8 mouse cellular contexts compared by ENCODE assay signal in the genomic region with DNA sequence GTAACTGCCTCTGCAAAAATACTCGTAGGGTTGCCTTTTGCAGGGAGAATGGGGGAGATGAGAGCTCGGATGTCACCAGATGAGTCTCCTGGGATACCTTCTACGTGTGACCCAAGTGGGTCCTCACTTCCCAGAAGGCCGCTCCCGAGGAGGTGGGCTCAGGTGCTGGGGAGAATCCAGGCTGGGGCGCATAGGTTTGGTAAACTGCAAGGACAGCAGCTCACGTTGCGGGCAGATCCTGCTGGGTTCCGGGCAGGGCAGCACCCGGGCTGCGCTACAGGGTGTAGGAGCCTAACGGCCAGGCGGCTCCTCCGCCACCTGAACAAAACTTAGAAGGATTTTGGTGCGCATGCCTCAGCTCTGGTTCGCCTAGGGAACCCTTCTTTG. TPM values are rescaled to one million over a fixed set of nuclear protein-coding genes. Genes with fewer than 3 reads are reported as not detected.
DNase-seq lines count a peak whose midpoint lies in the region; ATAC-seq and TF ChIP-seq lines count a peak whose summit lies in the region.

No protein-coding gene starts in this region.

- H3K4me1 ChIP-seq in kidney, embryonic 15.5 days, result peaks cover 30% of the 10 kb centered on the region
- H3K4me1 ChIP-seq in bone marrow macrophage, adult 2 months (ENCODE audit: control insufficient read depth, insufficient read depth, low read length), result peaks cover 16% of the 10 kb centered on the region
- peaks cover 6% of the 10 kb centered on the region for H3K4me1 ChIP-seq in forebrain, embryonic 12.5 days
- H3K4me1 ChIP-seq in neural tube, embryonic 15.5 days, result peaks cover 18% of the 10 kb centered on the region

- H3K27me3 ChIP-seq in kidney, embryonic 15.5 days, result peaks cover 20% of the 10 kb centered on the region
- H3K27me3 ChIP-seq in forebrain, embryonic 12.5 days, result peaks cover 46% of the 10 kb centered on the region
- H3K27me3 ChIP-seq in neural tube, embryonic 15.5 days (replicated peaks), result peaks cover 26% of the 10 kb centered on the region

- ATAC-seq in kidney, embryonic 15.5 days (replicated peaks; ENCODE audit: low FRiP score), result peak; percentile 5; the same call in 1 of the 2 replicates
- ATAC-seq in forebrain, embryonic 12.5 days (ENCODE audit: low FRiP score), result peak; percentile 33; the same call in 1 of the 2 replicates
- ATAC-seq in neural tube, embryonic 15.5 days (ENCODE audit: low FRiP score), result peak; percentile 52; the same call in 1 of the 2 replicates

- H3K9me3 ChIP-seq in kidney, embryonic 15.5 days (replicated peaks), result no peaks in the 10 kb centered on the region; the same call in 1 of the 2 replicates
- no peaks in the 10 kb centered on the region for H3K9me3 ChIP-seq in forebrain, embryonic 12.5 days
- no peaks in the 10 kb centered on the region for H3K9me3 ChIP-seq in neural tube, embryonic 15.5 days (replicated peaks)

- H3K4me3 ChIP-seq in kidney, embryonic 15.5 days (replicated peaks), result peak overlapping the region; percentile 69
- H3K4me3 ChIP-seq in bone marrow macrophage, adult 2 months (ENCODE audit: insufficient read depth, low read length), result peak overlapping the region; percentile 64
- peak overlapping the region; percentile 67 for H3K4me3 ChIP-seq in forebrain, embryonic 12.5 days (replicated peaks)
- peak overlapping the region; percentile 59 for H3K4me3 ChIP-seq in neural tube, embryonic 15.5 days (replicated peaks)

- H3K9ac ChIP-seq in kidney, embryonic 15.5 days, result peak overlapping the region; percentile 53
- peak overlapping the region; percentile 64 for H3K9ac ChIP-seq in forebrain, embryonic 12.5 days
- peak overlapping the region; percentile 66 for H3K9ac ChIP-seq in neural tube, embryonic 15.5 days (replicated peaks)

- no peak for DNase-seq in kidney, adult 11 months
- DNase-seq in kidney, postnatal 10 days, result peak; percentile 47
- no peak for DNase-seq in frontal cortex, postnatal 36 days (ENCODE audit: low spot score in 2 of 2)
- DNase-seq in left cerebral cortex, postnatal 10 days (ENCODE audit: extremely low spot score in 1 of 2, low spot score in 2 of 2), result no peak

- TF ChIP-seq CTCF in bone marrow macrophage, adult 2 months (IDR thresholded peaks at IDR 0.05; ENCODE audit: low read depth, low read length), result no peak

- TF ChIP-seq POLR2A in bone marrow macrophage, adult 2 months (IDR thresholded peaks at IDR 0.05; ENCODE audit: borderline replicate concordance, low read depth, low read length), result no peak

- peak overlapping the region; percentile 62; the same call in 1 of the 2 replicates for H3K27ac ChIP-seq in kidney, embryonic 15.5 days
- H3K27ac ChIP-seq in bone marrow macrophage, adult 2 months (ENCODE audit: insufficient read depth, low read depth, low read length), result no peak overlapping the region
- H3K27ac ChIP-seq in forebrain, embryonic 12.5 days, result no peak overlapping the region
- H3K27ac ChIP-seq in neural tube, embryonic 15.5 days (replicated peaks), result no peak overlapping the region

- no peaks in the 10 kb centered on the region for H3K36me3 ChIP-seq in kidney, embryonic 15.5 days
- no peaks in the 10 kb centered on the region for H3K36me3 ChIP-seq in forebrain, embryonic 12.5 days (replicated peaks)
- H3K36me3 ChIP-seq in neural tube, embryonic 15.5 days, result no peaks in the 10 kb centered on the region

- H3K4me2 ChIP-seq in kidney, embryonic 15.5 days, result peak overlapping the region; percentile 96
- peak overlapping the region; percentile 98 for H3K4me2 ChIP-seq in forebrain, embryonic 12.5 days
- peak overlapping the region; percentile 89 for H3K4me2 ChIP-seq in neural tube, embryonic 15.5 days

- 1% methylated on average over 16 of the region's 16 CpGs for WGBS in kidney, embryonic 15.5 days
- 1% methylated on average over 16 of the region's 16 CpGs for WGBS in forebrain, embryonic 12.5 days
- WGBS in neural tube, embryonic 15.5 days, result 2% methylated on average over 16 of the region's 16 CpGs

- intact Hi-C loops in left cerebral cortex, postnatal 10 days (cut with DNase I), result no loop called here

RNA-seq across cellular contexts. Expression of gene Slc16a9, which starts 0.7 kb away (rescaled TPM):
- polyA plus RNA-seq in kidney, embryonic 15.5 days (2015; fragmentation: Nextera tagmentation; extraction: Ambion mirVana), result 3.8 and 4.8 TPM in 2 replicates
- 0.34 and 0.43 TPM in 2 replicates for polyA plus RNA-seq in bone marrow macrophage, adult 2 months (2012; ENCODE audit: insufficient read depth, insufficient read length, missing spikeins)
- 0.74 and 0.82 TPM in 2 replicates for polyA plus RNA-seq in forebrain, embryonic 12.5 days (2016; fragmentation: Nextera tagmentation; extraction: Ambion mirVana)
- polyA plus RNA-seq in neural tube, embryonic 15.5 days (2015; fragmentation: Nextera tagmentation; extraction: Ambion mirVana), result 1.0 and 1.8 TPM in 2 replicates
- total RNA-seq in left cerebral cortex, postnatal 10 days (2021), result 1 to 10 TPM; 4.4 to 5.0 TPM

RNA-seq across cellular contexts. Expression of gene Mrln, which starts 41.1 kb away (rescaled TPM):
- polyA plus RNA-seq in kidney, embryonic 15.5 days (2015; fragmentation: Nextera tagmentation; extraction: Ambion mirVana), result 7.2 and 8.0 TPM in 2 replicates
- polyA plus RNA-seq in bone marrow macrophage, adult 2 months (2012; ENCODE audit: insufficient read depth, insufficient read length, missing spikeins), result 2.1 TPM in 1 of 2 replicates, not detected in the other
- 0.94 and 1.4 TPM in 2 replicates for polyA plus RNA-seq in forebrain, embryonic 12.5 days (2016; fragmentation: Nextera tagmentation; extraction: Ambion mirVana)
- 2.0 and 4.4 TPM in 2 replicates for polyA plus RNA-seq in neural tube, embryonic 15.5 days (2015; fragmentation: Nextera tagmentation; extraction: Ambion mirVana)
- total RNA-seq in left cerebral cortex, postnatal 10 days (2021), result not detected
